Mouse (Mus musculus): ENCODE data around the gene Arhgdig. TPM values are rescaled to one million over a fixed set of nuclear protein-coding genes. Genes with fewer than 3 reads are reported as not detected.

Arhgdig gene
- polyA plus RNA-seq, 1 experiment from 2014 or later: 6.4 TPM

DNA sequence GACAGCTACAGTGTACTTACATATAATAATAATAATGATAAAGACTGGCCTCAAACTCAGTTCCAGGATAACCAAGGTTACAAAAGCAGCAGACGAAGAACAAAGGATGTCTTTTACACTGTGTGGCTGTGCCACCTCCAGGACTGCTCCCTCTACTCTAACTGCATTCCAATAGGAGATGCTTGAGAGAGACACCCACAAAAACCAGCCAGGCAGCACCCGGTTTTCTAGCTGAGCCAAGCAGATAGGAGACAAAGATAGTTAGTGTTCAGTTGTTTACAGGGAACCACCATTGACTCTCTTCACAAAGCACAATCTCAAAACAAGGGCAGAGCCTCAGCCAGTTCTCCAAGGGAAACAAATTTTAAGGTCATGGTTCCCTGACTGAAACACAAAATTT, 32.0 kb upstream of the Arhgdig start:
- WGBS: 76% methylated on average over 2 of the region's 2 CpGs
- H3K36me3 ChIP-seq (ENCODE audit: insufficient read depth, low read length): no peaks in the 10 kb centered on the region
- H3K27me3 ChIP-seq (ENCODE audit: insufficient read depth, low read length): no peaks in the 10 kb centered on the region
- no peak overlapping the region for H3K27ac ChIP-seq (ENCODE audit: low read length)
- H3K9me3 ChIP-seq (ENCODE audit: low read length): no peaks in the 10 kb centered on the region
- ATAC-seq (ENCODE audit: low FRiP score, low TSS enrichment): no peak
- no peak overlapping the region for H3K4me3 ChIP-seq (ENCODE audit: low read length)
- H3K4me1 ChIP-seq (ENCODE audit: insufficient read depth, low read length): peaks cover 9% of the 10 kb centered on the region
- H3K9ac ChIP-seq (replicated peaks; ENCODE audit: low read length): no peak overlapping the region
- no peak overlapping the region for H3K4me2 ChIP-seq (replicated peaks; ENCODE audit: low read depth, low read length)

DNA sequence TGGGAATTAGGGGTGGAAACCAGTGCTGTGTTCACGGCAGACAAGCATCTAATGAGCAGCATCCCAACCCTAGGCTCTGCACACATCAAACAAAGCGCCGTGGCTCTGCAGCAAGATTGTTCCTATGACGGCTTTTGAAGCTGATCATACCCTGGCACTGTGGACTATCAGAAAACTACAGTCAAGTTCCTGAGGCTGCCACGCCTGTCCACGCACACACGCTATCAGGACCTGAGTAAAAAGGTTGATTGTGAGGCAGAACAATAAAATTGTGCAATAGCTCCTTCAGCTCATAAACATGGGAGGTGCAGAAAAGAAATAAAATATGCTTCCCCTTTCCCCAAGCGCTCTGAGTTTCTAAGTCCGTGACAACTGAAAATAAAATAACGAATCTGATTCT, 30.1 kb upstream of the Arhgdig start:
- H3K4me2 ChIP-seq (replicated peaks; ENCODE audit: low read depth, low read length): no peak overlapping the region
- 0 out of 2 replicates have a peak, but pooled peaks cover 1% of the 10 kb centered on the region for H3K36me3 ChIP-seq (ENCODE audit: insufficient read depth, low read length)
- ATAC-seq (ENCODE audit: low FRiP score, low TSS enrichment): no peak
- no peaks in the 10 kb centered on the region for H3K4me1 ChIP-seq (ENCODE audit: insufficient read depth, low read length)
- H3K27me3 ChIP-seq (ENCODE audit: insufficient read depth, low read length): no peaks in the 10 kb centered on the region
- no peak overlapping the region for H3K27ac ChIP-seq (ENCODE audit: low read length)
- WGBS: 83% methylated on average over 10 of the region's 10 CpGs
- H3K9me3 ChIP-seq (ENCODE audit: low read length): no peaks in the 10 kb centered on the region
- H3K9ac ChIP-seq (replicated peaks; ENCODE audit: low read length): no peak overlapping the region
- no peak overlapping the region for H3K4me3 ChIP-seq (ENCODE audit: low read length)

DNA sequence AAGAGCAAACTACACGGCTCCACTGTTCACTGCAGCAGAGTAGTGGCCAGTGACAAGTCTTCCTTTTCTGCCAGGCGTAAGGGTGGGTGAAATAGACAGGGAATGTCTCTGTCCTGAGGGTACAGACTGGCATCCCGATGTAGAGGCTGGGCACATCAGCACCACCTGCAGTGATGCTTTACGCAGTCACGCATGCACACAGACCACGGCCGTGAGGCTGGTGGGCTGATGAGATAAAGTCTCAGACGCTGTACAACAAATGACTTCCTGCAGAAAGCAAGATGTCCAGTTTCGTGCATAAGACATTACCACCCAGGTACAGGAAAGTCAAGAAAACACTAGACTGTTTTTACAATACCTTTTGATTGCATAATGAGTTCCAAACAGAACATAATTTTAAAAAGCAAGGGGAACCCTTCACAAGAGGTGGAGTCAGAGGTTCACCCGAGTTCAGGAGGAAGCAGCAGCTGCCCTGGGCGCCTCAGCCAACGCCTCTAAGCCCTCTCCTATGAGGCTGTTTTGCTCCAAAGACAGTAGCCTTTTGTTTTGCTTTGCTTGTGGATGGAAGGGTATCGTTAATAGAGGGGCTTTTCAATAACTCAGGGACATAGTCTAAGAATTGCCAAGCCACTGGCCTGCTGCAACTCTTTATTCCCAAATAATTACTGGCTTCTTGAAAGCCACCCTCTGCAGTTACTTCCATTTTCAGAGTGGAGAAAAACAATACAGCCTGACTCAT, 27.7 kb upstream of the Arhgdig start:
- H3K9ac ChIP-seq (replicated peaks; ENCODE audit: low read length): no peak overlapping the region
- no peak overlapping the region for H3K4me2 ChIP-seq (replicated peaks; ENCODE audit: low read depth, low read length)
- H3K9me3 ChIP-seq (ENCODE audit: low read length): no peaks in the 10 kb centered on the region
- H3K27me3 ChIP-seq (ENCODE audit: insufficient read depth, low read length): no peaks in the 10 kb centered on the region
- no peak for ATAC-seq (ENCODE audit: low FRiP score, low TSS enrichment)
- no peak overlapping the region for H3K27ac ChIP-seq (ENCODE audit: low read length)
- WGBS: 59% methylated on average over 13 of the region's 13 CpGs
- H3K36me3 ChIP-seq (ENCODE audit: insufficient read depth, low read length): 0 out of 2 replicates have a peak, but pooled peaks cover 2% of the 10 kb centered on the region
- H3K4me1 ChIP-seq (ENCODE audit: insufficient read depth, low read length): 0 out of 2 replicates have a peak, but pooled peaks cover 3% of the 10 kb centered on the region
- H3K4me3 ChIP-seq (ENCODE audit: low read length): no peak overlapping the region

GRCm38 (mm10) chr17:26234386-26234785, 26.8 kb upstream of the Arhgdig start:
- no peaks in the 10 kb centered on the region for H3K27me3 ChIP-seq (ENCODE audit: insufficient read depth, low read length)
- H3K36me3 ChIP-seq (ENCODE audit: insufficient read depth, low read length): 0 out of 2 replicates have a peak, but pooled peaks cover 2% of the 10 kb centered on the region
- H3K4me1 ChIP-seq (ENCODE audit: insufficient read depth, low read length): 0 out of 2 replicates have a peak, but pooled peaks cover 3% of the 10 kb centered on the region
- no peak overlapping the region for H3K9ac ChIP-seq (replicated peaks; ENCODE audit: low read length)
- no peaks in the 10 kb centered on the region for H3K9me3 ChIP-seq (ENCODE audit: low read length)
- 90% methylated on average over 8 of the region's 8 CpGs for WGBS
- H3K27ac ChIP-seq (ENCODE audit: low read length): no peak overlapping the region
- no peak for ATAC-seq (ENCODE audit: low FRiP score, low TSS enrichment)
- H3K4me3 ChIP-seq (ENCODE audit: low read length): no peak overlapping the region
- H3K4me2 ChIP-seq (replicated peaks; ENCODE audit: low read depth, low read length): no peak overlapping the region

GRCm38 (mm10) chr17:26232863-26233262, 25.3 kb upstream of the Arhgdig start:
- Histone ChIP-seq H3K4me3 (ENCODE audit: low read length) (no peak overlapping the region), H3K9me3 (ENCODE audit: low read length) (no peaks in the 10 kb centered on the region)
- WGBS: 78% methylated on average over 8 of the region's 8 CpGs

DNA sequence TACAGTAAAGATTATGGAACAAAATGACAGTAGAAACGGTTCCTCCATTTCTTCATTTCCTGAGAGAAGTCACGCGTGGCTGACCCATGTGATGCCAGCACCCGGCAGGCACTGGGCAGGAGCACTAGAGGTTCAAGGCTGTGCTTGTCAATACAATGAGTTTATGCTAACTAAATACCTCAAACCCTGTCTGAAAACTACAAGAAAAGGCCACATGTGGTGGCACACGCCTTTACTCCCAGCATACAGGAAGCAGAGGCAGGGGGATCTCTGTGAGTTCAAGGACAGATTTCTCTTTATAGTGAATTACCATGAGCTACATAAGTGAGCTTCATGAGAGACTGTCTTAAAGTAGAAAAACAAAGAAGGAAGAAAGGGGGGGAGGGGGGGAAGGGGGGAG, 23.6 kb upstream of the Arhgdig start:
- ATAC-seq (ENCODE audit: low FRiP score, low TSS enrichment): no peak
- 0 out of 2 replicates have a peak, but pooled peaks cover 3% of the 10 kb centered on the region for H3K4me1 ChIP-seq (ENCODE audit: insufficient read depth, low read length)
- H3K27ac ChIP-seq (ENCODE audit: low read length): no peak overlapping the region
- WGBS: 80% methylated on average over 5 of the region's 5 CpGs
- no peaks in the 10 kb centered on the region for H3K9me3 ChIP-seq (ENCODE audit: low read length)
- 0 out of 2 replicates have a peak, but pooled peaks cover 2% of the 10 kb centered on the region for H3K36me3 ChIP-seq (ENCODE audit: insufficient read depth, low read length)
- H3K4me3 ChIP-seq (ENCODE audit: low read length): no peak overlapping the region
- H3K4me2 ChIP-seq (replicated peaks; ENCODE audit: low read depth, low read length): no peak overlapping the region
- H3K9ac ChIP-seq (replicated peaks; ENCODE audit: low read length): no peak overlapping the region
- H3K27me3 ChIP-seq (ENCODE audit: insufficient read depth, low read length): no peaks in the 10 kb centered on the region

More at GRCm38 (mm10) chr17:26232863-26233262, 25.3 kb upstream of the Arhgdig start:
- 0 out of 2 replicates have a peak, but pooled peaks cover 2% of the 10 kb centered on the region for H3K36me3 ChIP-seq (ENCODE audit: insufficient read depth, low read length)
- no peak overlapping the region for H3K9ac ChIP-seq (replicated peaks; ENCODE audit: low read length)
- ATAC-seq (ENCODE audit: low FRiP score, low TSS enrichment): no peak
- 0 out of 2 replicates have a peak, but pooled peaks cover 3% of the 10 kb centered on the region for H3K4me1 ChIP-seq (ENCODE audit: insufficient read depth, low read length)
- no peak overlapping the region for H3K27ac ChIP-seq (ENCODE audit: low read length)
- no peaks in the 10 kb centered on the region for H3K27me3 ChIP-seq (ENCODE audit: insufficient read depth, low read length)
- H3K4me2 ChIP-seq (replicated peaks; ENCODE audit: low read depth, low read length): no peak overlapping the region

DNA sequence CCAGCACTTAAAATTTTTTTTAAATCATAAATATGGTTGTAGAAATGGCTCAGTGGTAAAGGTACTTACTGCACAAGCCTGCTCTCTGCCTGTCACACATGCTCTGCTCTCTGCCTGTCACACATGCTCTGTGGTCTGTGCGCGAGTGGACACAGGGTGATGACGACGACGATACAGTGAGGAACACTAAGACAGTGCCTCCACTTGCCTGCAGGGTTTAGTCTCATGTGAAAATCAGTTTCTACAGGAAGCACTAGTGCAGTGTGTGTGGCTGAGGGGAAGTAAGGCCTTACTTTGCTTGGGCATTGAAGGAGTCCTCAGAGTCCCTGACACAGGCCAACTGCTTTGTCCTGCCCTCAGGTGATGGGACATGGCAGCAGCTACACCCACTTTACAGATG, 22.2 kb upstream of the Arhgdig start:
- no peak for ATAC-seq (ENCODE audit: low FRiP score, low TSS enrichment)
- no peak overlapping the region for H3K4me2 ChIP-seq (replicated peaks; ENCODE audit: low read depth, low read length)
- 92% methylated on average over 5 of the region's 5 CpGs for WGBS

GRCm38 (mm10) chr17:26225150-26225549, 17.6 kb upstream of the Arhgdig start:
- no peaks in the 10 kb centered on the region for H3K27me3 ChIP-seq (ENCODE audit: insufficient read depth, low read length)
- H3K27ac ChIP-seq (ENCODE audit: low read length): peak overlapping the region; percentile 43; the same call in 1 of the 2 replicates
- WGBS: 48% methylated on average over 12 of the region's 12 CpGs
- no peaks in the 10 kb centered on the region for H3K36me3 ChIP-seq (ENCODE audit: insufficient read depth, low read length)
- H3K4me2 ChIP-seq (replicated peaks; ENCODE audit: low read depth, low read length): no peak overlapping the region
- no peak overlapping the region for H3K4me3 ChIP-seq (ENCODE audit: low read length)
- ATAC-seq (ENCODE audit: low FRiP score, low TSS enrichment): peak; percentile 76
- 0 out of 2 replicates have a peak, but pooled peaks cover 5% of the 10 kb centered on the region for H3K4me1 ChIP-seq (ENCODE audit: insufficient read depth, low read length)
- no peaks in the 10 kb centered on the region for H3K9me3 ChIP-seq (ENCODE audit: low read length)
- no peak overlapping the region for H3K9ac ChIP-seq (replicated peaks; ENCODE audit: low read length)

More for the DNA sequence above, 22.2 kb upstream of the Arhgdig start:
- Histone ChIP-seq H3K27ac (ENCODE audit: low read length) (no peak overlapping the region), H3K9me3 (ENCODE audit: low read length) (no peaks in the 10 kb centered on the region), H3K4me1 (ENCODE audit: insufficient read depth, low read length) (0 out of 2 replicates have a peak, but pooled peaks cover 8% of the 10 kb centered on the region), H3K9ac (replicated peaks; ENCODE audit: low read length) (no peak overlapping the region), H3K4me3 (ENCODE audit: low read length) (no peak overlapping the region), H3K36me3 (ENCODE audit: insufficient read depth, low read length) (0 out of 2 replicates have a peak, but pooled peaks cover 2% of the 10 kb centered on the region), H3K27me3 (ENCODE audit: insufficient read depth, low read length) (no peaks in the 10 kb centered on the region)

- H3K9me3 ChIP-seq (ENCODE audit: low read length): no peaks in the 10 kb centered on the region
- H3K27ac ChIP-seq (ENCODE audit: low read length): peak overlapping the region; percentile 55; the same call in 1 of the 2 replicates
- H3K4me2 ChIP-seq (replicated peaks; ENCODE audit: low read depth, low read length): no peak overlapping the region
- 62% methylated on average over 2 of the region's 2 CpGs for WGBS
- no peak overlapping the region for H3K9ac ChIP-seq (replicated peaks; ENCODE audit: low read length)
- no peaks in the 10 kb centered on the region for H3K36me3 ChIP-seq (ENCODE audit: insufficient read depth, low read length)
- H3K4me1 ChIP-seq (ENCODE audit: insufficient read depth, low read length): 0 out of 2 replicates have a peak, but pooled peaks cover 5% of the 10 kb centered on the region
- no peaks in the 10 kb centered on the region for H3K27me3 ChIP-seq (ENCODE audit: insufficient read depth, low read length)
- no peak overlapping the region for H3K4me3 ChIP-seq (ENCODE audit: low read length)
- ATAC-seq (ENCODE audit: low FRiP score, low TSS enrichment): no peak
These were observed 13.9 kb upstream of the Arhgdig start for GRCm38 (mm10) chr17:26221508-26221907.

DNA sequence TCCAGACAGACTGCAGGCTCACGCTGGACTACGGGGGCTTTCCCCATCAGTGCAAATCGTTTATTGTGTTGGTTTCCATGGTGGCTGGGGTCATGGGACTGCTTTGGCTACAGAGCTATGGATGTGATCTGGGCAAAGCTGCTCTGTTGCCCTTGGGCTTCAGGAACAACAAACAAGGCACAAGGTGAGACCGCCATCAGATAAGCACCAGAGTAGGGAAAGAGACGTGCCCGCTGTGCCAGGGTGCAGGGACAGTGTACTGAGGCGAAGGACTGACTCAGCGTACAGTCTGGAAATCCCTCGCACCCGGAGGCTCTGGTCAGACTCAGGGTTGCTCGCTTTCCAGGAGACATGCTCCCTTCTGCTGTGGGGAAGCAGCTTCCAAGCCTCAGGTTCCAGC, 5.1 kb upstream of the Arhgdig start:
- Histone ChIP-seq H3K9me3 (ENCODE audit: low read length) (no peaks in the 10 kb centered on the region), H3K4me2 (replicated peaks; ENCODE audit: low read depth, low read length) (no peak overlapping the region), H3K27me3 (ENCODE audit: insufficient read depth, low read length) (no peaks in the 10 kb centered on the region), H3K9ac (replicated peaks; ENCODE audit: low read length) (no peak overlapping the region), H3K4me1 (ENCODE audit: insufficient read depth, low read length) (no peaks in the 10 kb centered on the region), H3K27ac (ENCODE audit: low read length) (no peak overlapping the region), H3K36me3 (ENCODE audit: insufficient read depth, low read length) (0 out of 2 replicates have a peak, but pooled peaks cover 5% of the 10 kb centered on the region), H3K4me3 (ENCODE audit: low read length) (no peak overlapping the region)
- 80% methylated on average over 11 of the region's 11 CpGs for WGBS
- ATAC-seq (ENCODE audit: low FRiP score, low TSS enrichment): no peak; the same call in 1 of the 2 replicates

All from kidney, embryonic 16.5 days (tissue).